Mouse (Mus musculus) heart, adult 2 months (tissue): ENCODE measurements around the gene Apaf1.

Experiments used
- CTCF ChIP-seq: fragments of 200-600 bp; IDR thresholded peaks from 2 replicates; pipeline ENCODE4 v1.8.1; 2022; ENCODE audit warnings: antibody characterized with exemption, mild to moderate bottlenecking, moderate library complexity
- POLR2A ChIP-seq: fragments of 200-500 bp; IDR thresholded peaks from 2 replicates; pipeline ENCODE4 v1.6.1; 2011; ENCODE audit warnings: mild to moderate bottlenecking, low read depth, low read length, control low read depth; ENCODE audit not compliant: insufficient read depth

GRCm38 (mm10) chr10:91128551-91129160 is 46.1 kb upstream of the Apaf1 start:
- TF ChIP-seq CTCF (no peak), POLR2A (no peak)
